Mouse (Mus musculus): ENCODE data around the gene Gm15294. TPM values are rescaled to one million over a fixed set of nuclear protein-coding genes. Genes with fewer than 3 reads are reported as not detected.

The Gm15294 gene
- not detected in 2 replicates for polyA plus RNA-seq (2016; fragmentation: Nextera tagmentation; extraction: Ambion mirVana)

GRCm38 (mm10) chrX:141875135-141875534, at the start of gene Gm15294:
TSS of gene Gm15294 (minus strand) at chrX:141875235.
- ATAC-seq: no peak
- Histone ChIP-seq H3K9me3 (replicated peaks) (no peaks in the 10 kb centered on the region), H3K4me3 (no peak within 1 kb of the TSS), H3K4me2 (no peak within 1 kb of the TSS), H3K36me3 (no peaks in the 10 kb centered on the region), H3K9ac (no peak within 1 kb of the TSS), H3K4me1 (no peaks in the 10 kb centered on the region), H3K27ac (no peak within 1 kb of the TSS), H3K27me3 (replicated peaks) (no peaks in the 10 kb centered on the region)
- WGBS (ENCODE audit: insufficient replicate concordance): 78% methylated on average over 4 of the region's 4 CpGs

- Histone ChIP-seq H3K27me3 (replicated peaks) (no peaks in the 10 kb centered on the region), H3K9ac (no peak overlapping the region), H3K36me3 (no peaks in the 10 kb centered on the region), H3K27ac (no peak overlapping the region), H3K9me3 (replicated peaks) (no peaks in the 10 kb centered on the region), H3K4me3 (no peak overlapping the region), H3K4me1 (no peaks in the 10 kb centered on the region), H3K4me2 (no peak overlapping the region)
- 58% methylated on average over 4 of the region's 4 CpGs for WGBS (ENCODE audit: insufficient replicate concordance)
- ATAC-seq: no peak
Observed at GRCm38 (mm10) chrX:141884336-141885048, 9.5 kb upstream of the Gm15294 start.

GRCm38 (mm10) chrX:141874024-141874423, 1.0 kb downstream of the Gm15294 start:
- no peaks in the 10 kb centered on the region for H3K9me3 ChIP-seq (replicated peaks)
- no peak overlapping the region for H3K4me2 ChIP-seq
- H3K36me3 ChIP-seq: no peaks in the 10 kb centered on the region
- no peak overlapping the region for H3K27ac ChIP-seq
- no peaks in the 10 kb centered on the region for H3K27me3 ChIP-seq (replicated peaks)
- no peak overlapping the region for H3K9ac ChIP-seq
- WGBS (ENCODE audit: insufficient replicate concordance): 76% methylated on average over 11 of the region's 11 CpGs
- H3K4me1 ChIP-seq: no peaks in the 10 kb centered on the region
- no peak overlapping the region for H3K4me3 ChIP-seq
- no peak for ATAC-seq

- Histone ChIP-seq H3K4me3 (no peak overlapping the region), H3K9ac (no peak overlapping the region), H3K9me3 (replicated peaks) (no peaks in the 10 kb centered on the region), H3K4me1 (no peaks in the 10 kb centered on the region), H3K4me2 (no peak overlapping the region), H3K36me3 (no peaks in the 10 kb centered on the region), H3K27ac (no peak overlapping the region), H3K27me3 (replicated peaks) (no peaks in the 10 kb centered on the region)
- ATAC-seq: no peak
- WGBS (ENCODE audit: insufficient replicate concordance): 41% methylated on average over 3 of the region's 4 CpGs
Observed at GRCm38 (mm10) chrX:141873597-141873996, 1.4 kb downstream of the Gm15294 start.

GRCm38 (mm10) chrX:141855684-141856396, 19.2 kb downstream of the Gm15294 start:
- no peak for ATAC-seq
- Histone ChIP-seq H3K9ac (no peak overlapping the region), H3K27me3 (replicated peaks) (no peaks in the 10 kb centered on the region), H3K4me1 (no peaks in the 10 kb centered on the region), H3K36me3 (no peaks in the 10 kb centered on the region), H3K27ac (no peak overlapping the region), H3K4me2 (no peak overlapping the region), H3K4me3 (no peak overlapping the region), H3K9me3 (replicated peaks) (no peaks in the 10 kb centered on the region)
- 32% methylated on average over 6 of the region's 6 CpGs for WGBS (ENCODE audit: insufficient replicate concordance)

Other genes starting within 250 kb of the Gm15294 start
- gene Irs4, start 150.0 kb downstream of the Gm15294 start, polyA plus RNA-seq (2016; fragmentation: Nextera tagmentation; extraction: Ambion mirVana): not detected in 2 replicates

Data from liver, embryonic 12.5 days (tissue).